Mouse (Mus musculus): Measurements from ENCODE around the gene Gm9918.

DNA sequence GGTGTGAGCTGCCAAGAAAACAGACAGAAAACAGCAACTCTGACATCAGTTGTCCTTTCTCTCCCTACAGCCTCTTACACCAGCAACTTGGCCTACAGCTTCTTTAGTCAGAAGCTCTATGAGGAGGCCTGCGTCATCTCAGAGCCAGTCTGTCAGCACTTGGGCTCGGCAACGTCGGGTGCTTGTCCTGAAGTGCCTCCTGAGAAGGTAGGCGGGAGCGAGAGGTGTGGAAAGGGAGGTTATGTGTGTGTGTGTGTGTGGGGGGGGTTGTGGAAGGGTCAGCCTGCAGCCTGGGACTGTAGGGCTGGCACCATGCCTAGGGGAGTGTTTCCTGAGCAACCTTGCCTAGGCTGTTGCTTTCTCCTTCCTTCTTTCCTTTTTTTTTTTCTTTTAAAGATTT is 32.2 kb downstream of the Gm9918 start:
- TF ChIP-seq CTCF (IDR thresholded peaks at IDR 0.05; ENCODE audit: extremely low read depth, insufficient read depth, insufficient read length, insufficient replicate concordance), result no peak
- TF ChIP-seq POLR2A (IDR thresholded peaks at IDR 0.05; ENCODE audit: low read depth, low read length), result no peak
